Mouse (Mus musculus) embryonic fibroblast, embryonic 13.5 days (primary cell): ENCODE measurements around the gene Cep112.

Experiments
- CTCF ChIP-seq: IDR thresholded peaks from 2 replicates; pipeline ENCODE4 v1.5.1; 2011; ENCODE audit warnings: mild to moderate bottlenecking, control low read depth, low read length, moderate library complexity, borderline replicate concordance; ENCODE audit not compliant: insufficient read depth
- POLR2A ChIP-seq: IDR thresholded peaks from 2 replicates; pipeline ENCODE4 v1.6.1; 2011; ENCODE audit warnings: low read depth, mild to moderate bottlenecking, control low read depth, low read length, moderate library complexity

GRCm38 (mm10) chr11:108757626-108758430 lies 332.8 kb downstream of the Cep112 start:
- TF ChIP-seq POLR2A = no peak
- no peak for TF ChIP-seq CTCF
